Mouse (Mus musculus) hindbrain, postnatal 0 days (tissue): ENCODE results near the gene Fundc1. TPM values are rescaled to one million over a fixed set of nuclear protein-coding genes. Genes with fewer than 3 reads are reported as not detected.
A peak's percentile ranks its signal among the peaks of the same experiment; 100 is the strongest.

ENCODE experiments used
- ATAC-seq: fragments of 200-750 bp; cut with Nextera tagmentation; 2 replicates; pipeline ENCODE4 v1.8.0; 2017; ENCODE audit warnings: mild to moderate bottlenecking, moderate TSS enrichment, moderate library complexity
- DNase-seq: peaks from one replicate; pipeline ENCODE4 v3.0.0-alpha.2; 2015; ENCODE audit warnings: low spot score
- H3K27ac ChIP-seq: fragments of 300-500 bp; sonication (generic); 2 replicates; pipeline ENCODE4 v1.5.1; 2014; ENCODE audit warnings: mild to moderate bottlenecking
- H3K27me3 ChIP-seq: fragments of 300-500 bp; sonication (generic); 2 replicates; pipeline ENCODE4 v1.6.1; 2014; ENCODE audit warnings: low read length, mixed read lengths; ENCODE audit not compliant: insufficient read depth
- H3K36me3 ChIP-seq: fragments of 300-500 bp; sonication (generic); 2 replicates; pipeline ENCODE4 v1.6.1; 2014; ENCODE audit warnings: low read length, mixed read lengths; ENCODE audit not compliant: insufficient read depth
- H3K4me1 ChIP-seq: fragments of 300-500 bp; sonication (generic); 2 replicates; pipeline ENCODE4 v1.6.1; 2014; ENCODE audit warnings: antibody characterized with exemption, low read length, mixed read lengths; ENCODE audit not compliant: insufficient read depth
- H3K4me2 ChIP-seq: fragments of 300-500 bp; sonication (generic); 2 replicates; pipeline ENCODE4 v1.6.1; 2014; ENCODE audit warnings: low read depth, mild to moderate bottlenecking, low read length, moderate library complexity, mixed read lengths
- H3K4me3 ChIP-seq: fragments of 300-500 bp; sonication (generic); 2 replicates; pipeline ENCODE4 v1.5.1; 2014; ENCODE audit warnings: low read length
- H3K9ac ChIP-seq: fragments of 300-500 bp; sonication (generic); replicated peaks from 2 replicates; pipeline ENCODE4 v1.6.1; 2014; ENCODE audit warnings: mild to moderate bottlenecking, low read length, moderate library complexity, mixed read lengths
- H3K9me3 ChIP-seq: fragments of 300-500 bp; sonication (generic); 2 replicates; pipeline ENCODE4 v1.6.1; 2016; ENCODE audit warnings: low read length, mixed read lengths
- CTCF ChIP-seq: IDR thresholded peaks from 2 replicates; pipeline ENCODE4 v1.5.1; 2016; ENCODE audit warnings: antibody characterized with exemption, control low read depth, low read depth
- WGBS: fragments of 180-500 bp; shearing (Covaris S2); extraction: QIAGEN DNeasy Blood & Tissue Kit; methylation state at CpG from one replicate; pipeline ENCODE4 v1.1.7; 2014; 5-methylcytosine and 5-hydroxymethylcytosine counted together
- polyA plus RNA-seq: library from polyadenylated mRNA; unstranded; fragments of >200 nt; fragmentation: Nextera tagmentation; extraction: Ambion mirVana; gene quantifications from 2 replicates; pipeline ENCODE4 v1.2.1, GENCODE M21; 2015
- total RNA-seq: library from RNA; depleted of rRNA; stranded (reverse); fragments of >200 nt; gene quantifications from 2 replicates; pipeline ENCODE4 v1.2.3, GENCODE M21; 2014; rRNA removed

The Fundc1 gene
- total RNA-seq = 31.4 and 31.5 TPM in 2 replicates
- polyA plus RNA-seq = 55.1 and 59.3 TPM in 2 replicates

DNA sequence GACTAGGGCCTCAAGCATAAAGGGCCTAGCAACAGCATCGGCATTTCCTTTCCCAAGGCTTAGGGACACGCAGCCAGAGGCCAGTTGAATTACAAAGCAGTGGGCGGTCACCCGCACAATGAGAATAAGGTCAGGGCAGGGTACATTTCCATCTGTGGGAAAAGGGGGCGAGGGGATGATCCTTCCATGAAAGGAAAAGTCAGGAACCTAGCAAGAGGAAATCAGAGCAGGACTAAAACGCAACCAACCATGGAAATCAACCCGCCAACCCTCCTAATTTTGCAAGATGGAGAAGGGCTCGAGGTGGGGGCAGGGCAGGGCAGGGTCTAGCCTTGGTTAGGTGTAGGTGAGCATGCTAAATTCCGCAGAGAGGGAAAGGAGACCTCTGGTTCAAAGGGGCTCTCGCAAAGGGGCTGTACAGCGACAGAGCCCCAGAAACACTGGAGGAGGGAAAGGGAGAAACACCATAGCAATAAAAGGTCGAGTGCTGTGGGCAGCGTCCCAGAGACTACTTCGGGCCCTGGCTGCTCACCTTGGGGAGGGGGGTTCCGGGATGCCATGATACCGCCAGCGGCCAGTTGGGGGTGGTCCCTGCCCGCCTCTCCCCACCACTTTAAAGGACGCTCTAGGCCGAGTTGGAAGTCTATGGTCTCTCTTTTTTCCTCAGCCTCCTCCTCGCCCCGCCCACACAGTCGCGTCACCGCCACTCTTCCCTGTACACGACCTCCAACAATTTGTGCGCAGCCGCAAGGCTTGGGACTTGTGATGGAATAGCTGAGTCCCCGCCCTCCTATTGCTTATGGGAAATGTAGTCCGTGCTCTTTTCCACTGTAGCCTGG is at the start of gene Fundc1:
Fundc1 (minus strand) TSS at position 705 of the 839 bp plus-strand sequence.
- H3K9me3 ChIP-seq = no peaks in the 10 kb centered on the region
- 15% methylated on average over 30 of the region's 30 CpGs for WGBS
- H3K4me2 ChIP-seq = peak within 1 kb of the TSS; percentile 54
- peak within 1 kb of the TSS; percentile 57 for H3K9ac ChIP-seq
- ATAC-seq (peak; percentile 98), DNase-seq (peak; percentile 96)
- H3K27ac ChIP-seq = peak within 1 kb of the TSS; percentile 89
- no peaks in the 10 kb centered on the region for H3K27me3 ChIP-seq
- H3K4me3 ChIP-seq = peak within 1 kb of the TSS; percentile 40
- peak; percentile 45 for TF ChIP-seq CTCF
- no peaks in the 10 kb centered on the region for H3K36me3 ChIP-seq
- no peaks in the 10 kb centered on the region for H3K4me1 ChIP-seq

DNA sequence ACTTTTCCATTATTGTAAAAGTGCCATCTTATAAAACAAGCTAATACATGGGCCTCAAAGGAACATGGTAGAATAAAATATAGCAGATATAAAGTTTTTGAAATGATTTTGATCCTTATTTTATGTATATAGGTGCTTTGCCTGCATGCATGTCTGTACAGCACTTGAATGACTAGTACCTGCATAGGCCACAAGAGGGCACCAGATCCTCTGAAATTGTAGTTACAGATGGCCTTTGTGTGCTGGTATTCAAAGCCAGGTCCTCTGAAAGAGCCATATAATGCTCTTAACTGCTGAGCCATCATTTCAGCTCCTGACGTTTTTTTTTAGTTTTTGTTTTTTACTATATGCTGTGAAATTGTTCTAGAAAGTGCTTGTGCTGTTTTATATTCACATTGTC is 39.1 kb upstream of the Fundc1 start:
- Histone ChIP-seq H3K4me3 (no peak overlapping the region), H3K36me3 (no peaks in the 10 kb centered on the region), H3K9ac (no peak overlapping the region), H3K27me3 (no peaks in the 10 kb centered on the region), H3K27ac (no peak overlapping the region), H3K4me1 (no peaks in the 10 kb centered on the region), H3K9me3 (no peaks in the 10 kb centered on the region), H3K4me2 (no peak overlapping the region)
- no peak; the same call in 1 of the 2 replicates for TF ChIP-seq CTCF
- DNase-seq (no peak), ATAC-seq (no peak)
- WGBS = 59% methylated on average over 1 of the region's 1 CpGs

- Histone ChIP-seq H3K27ac (no peak overlapping the region), H3K36me3 (no peaks in the 10 kb centered on the region), H3K4me3 (no peak overlapping the region), H3K4me1 (no peaks in the 10 kb centered on the region), H3K9me3 (no peaks in the 10 kb centered on the region), H3K9ac (no peak overlapping the region), H3K4me2 (no peak overlapping the region), H3K27me3 (no peaks in the 10 kb centered on the region)
- ATAC-seq (no peak), DNase-seq (no peak)
- TF ChIP-seq CTCF = no peak
- 74% methylated on average over 1 of the region's 1 CpGs for WGBS
Measured at GRCm38 (mm10) chrX:17608763-17609162, 36.6 kb upstream of the Fundc1 start.

- H3K27ac ChIP-seq = no peak overlapping the region
- TF ChIP-seq CTCF = no peak
- no peaks in the 10 kb centered on the region for H3K4me1 ChIP-seq
- no peak overlapping the region for H3K9ac ChIP-seq
- H3K4me2 ChIP-seq = no peak overlapping the region
- H3K27me3 ChIP-seq = no peaks in the 10 kb centered on the region
- 81% methylated on average over 3 of the region's 3 CpGs for WGBS
- H3K36me3 ChIP-seq = no peaks in the 10 kb centered on the region
- H3K4me3 ChIP-seq = no peak overlapping the region
- no peak for DNase-seq
- ATAC-seq = no peak
- H3K9me3 ChIP-seq = no peaks in the 10 kb centered on the region
Measured at GRCm38 (mm10) chrX:17607668-17608067, 35.5 kb upstream of the Fundc1 start.

DNA sequence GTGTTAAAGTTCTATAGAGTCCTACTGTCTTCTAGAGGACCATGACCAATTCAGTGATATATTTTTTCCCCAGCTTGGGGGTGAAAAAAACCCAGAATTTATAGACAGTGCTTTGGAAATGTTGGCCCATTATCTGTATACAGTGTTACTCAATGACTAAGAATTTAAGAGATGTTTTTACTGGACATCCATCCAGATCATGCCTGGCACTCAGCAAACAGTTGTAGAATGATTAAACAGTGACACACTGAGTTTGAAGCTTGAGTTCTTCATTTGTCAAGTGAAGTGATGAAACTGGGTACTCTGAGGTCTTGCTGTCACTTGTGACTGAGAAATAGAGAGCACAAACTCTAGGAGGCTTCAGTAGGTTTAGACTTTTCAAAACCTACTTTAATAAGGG is 21.2 kb upstream of the Fundc1 start:
- no peak overlapping the region for H3K27ac ChIP-seq
- H3K9ac ChIP-seq = no peak overlapping the region
- no peak overlapping the region for H3K4me3 ChIP-seq
- H3K4me1 ChIP-seq = no peaks in the 10 kb centered on the region
- TF ChIP-seq CTCF = no peak
- no peaks in the 10 kb centered on the region for H3K27me3 ChIP-seq
- no peaks in the 10 kb centered on the region for H3K36me3 ChIP-seq
- no peaks in the 10 kb centered on the region for H3K9me3 ChIP-seq
- H3K4me2 ChIP-seq = no peak overlapping the region
- DNase-seq (no peak), ATAC-seq (no peak)

- H3K4me2 ChIP-seq = no peak overlapping the region
- ATAC-seq (no peak), DNase-seq (peak; percentile 57)
- WGBS = 4% methylated on average over 1 of the region's 1 CpGs
- H3K27ac ChIP-seq = no peak overlapping the region
- TF ChIP-seq CTCF = no peak
- no peak overlapping the region for H3K4me3 ChIP-seq
- no peak overlapping the region for H3K9ac ChIP-seq
- no peaks in the 10 kb centered on the region for H3K4me1 ChIP-seq
- H3K9me3 ChIP-seq = no peaks in the 10 kb centered on the region
- H3K27me3 ChIP-seq = no peaks in the 10 kb centered on the region
- H3K36me3 ChIP-seq = no peaks in the 10 kb centered on the region
Measured at GRCm38 (mm10) chrX:17590745-17591144, 18.6 kb upstream of the Fundc1 start.

DNA sequence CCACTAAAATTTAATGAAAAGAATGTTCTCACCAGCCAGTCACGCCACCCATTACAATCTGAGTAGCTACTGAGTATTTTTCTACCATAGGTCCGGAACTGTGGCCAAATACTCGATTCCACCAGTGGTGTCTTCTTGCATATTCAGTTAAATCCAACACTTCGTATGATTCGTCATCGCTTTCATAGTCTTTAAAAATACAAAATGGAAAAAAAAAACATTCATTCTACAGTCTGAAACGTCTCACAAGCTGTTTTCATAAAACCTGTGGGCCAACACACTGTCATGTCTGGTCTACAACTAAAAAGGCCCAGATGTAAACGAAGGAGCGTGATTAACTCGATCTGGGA is 879 bp downstream of the Fundc1 start:
- Histone ChIP-seq H3K4me1 (no peaks in the 10 kb centered on the region), H3K27ac (peak overlapping the region; percentile 89), H3K9me3 (no peaks in the 10 kb centered on the region), H3K4me3 (peak overlapping the region; percentile 40), H3K27me3 (no peaks in the 10 kb centered on the region), H3K4me2 (peak overlapping the region; percentile 54), H3K9ac (peak overlapping the region; percentile 57; the same call in 1 of the 2 replicates), H3K36me3 (no peaks in the 10 kb centered on the region)
- DNase-seq (no peak), ATAC-seq (no peak)
- WGBS = 23% methylated on average over 10 of the region's 10 CpGs
- TF ChIP-seq CTCF = no peak
